Mouse (Mus musculus): ENCODE results near the gene Copz1.

The Copz1 gene

GRCm38 (mm10) chr15:103310365-103310910 is 37.9 kb downstream of the Copz1 start, which contains the start of gene Gpr84:
TSS of gene Gpr84 (minus strand) at chr15:103310612.
- DNase-seq (ENCODE audit: low read depth) = no peak

- DNase-seq (ENCODE audit: low read depth) = peak; percentile 89
These were observed 41.1 kb downstream of the Copz1 start for GRCm38 (mm10) chr15:103313495-103314095.

DNA sequence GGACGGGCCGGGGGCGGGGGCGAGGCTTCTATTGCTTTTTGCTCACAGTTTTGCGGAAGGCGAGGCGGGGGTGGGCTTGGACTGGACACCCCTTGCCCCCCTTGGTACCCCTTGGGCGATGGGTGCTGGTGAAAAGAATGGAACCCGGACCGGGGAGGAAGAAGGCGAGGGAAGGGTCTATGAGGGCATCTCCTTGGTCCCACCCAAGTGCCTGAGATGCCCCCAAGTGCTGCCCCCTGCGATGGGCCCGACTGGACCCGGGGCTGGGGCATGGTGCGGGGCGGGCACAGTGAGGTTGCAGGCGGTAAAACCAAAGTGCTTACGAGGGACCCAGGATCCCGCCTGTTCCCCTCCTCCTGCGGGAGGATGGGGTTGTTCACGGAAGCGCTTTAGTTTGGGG is 41.7 kb downstream of the Copz1 start:
- no peak for DNase-seq (ENCODE audit: low read depth)

DNA sequence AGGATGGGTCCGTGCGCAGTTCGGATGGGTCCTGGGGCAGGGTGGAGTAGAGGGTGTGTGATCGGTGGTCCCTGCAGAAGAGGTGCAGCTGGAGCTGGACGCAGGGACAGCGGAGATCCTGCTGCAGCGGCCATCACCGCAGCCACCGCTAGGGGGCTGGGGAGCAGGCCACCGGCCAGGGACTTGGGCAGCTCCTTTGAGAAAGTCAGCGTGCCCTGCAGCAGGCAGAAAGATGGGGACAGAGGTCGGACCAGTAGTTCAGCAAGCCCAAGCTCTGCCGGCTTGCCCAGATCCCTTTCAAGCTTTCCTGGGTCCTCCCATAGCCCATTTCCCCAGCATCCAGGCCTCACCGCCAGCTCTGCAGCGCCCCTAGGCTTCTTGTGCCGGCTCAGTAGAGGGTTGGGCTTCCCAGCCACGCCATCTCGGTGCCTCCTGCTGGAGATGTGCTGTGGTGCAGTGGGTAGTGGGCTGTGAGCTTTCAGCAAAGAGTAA is 42.5 kb downstream of the Copz1 start:
- peak; percentile 48 for DNase-seq (ENCODE audit: low read depth)

GRCm38 (mm10) chr15:103315979-103316776 is 43.7 kb downstream of the Copz1 start:
- DNase-seq (ENCODE audit: low read depth) = peak; percentile 74

GRCm38 (mm10) chr15:103317120-103317519 is 44.6 kb downstream of the Copz1 start:
- DNase-seq (ENCODE audit: low read depth) = no peak

- no peak for DNase-seq (ENCODE audit: low read depth)
These were observed 45.2 kb downstream of the Copz1 start for GRCm38 (mm10) chr15:103317731-103318130.

- peak; percentile 62 for DNase-seq (ENCODE audit: low read depth)
These were observed 45.8 kb downstream of the Copz1 start for GRCm38 (mm10) chr15:103318201-103318816.

DNA sequence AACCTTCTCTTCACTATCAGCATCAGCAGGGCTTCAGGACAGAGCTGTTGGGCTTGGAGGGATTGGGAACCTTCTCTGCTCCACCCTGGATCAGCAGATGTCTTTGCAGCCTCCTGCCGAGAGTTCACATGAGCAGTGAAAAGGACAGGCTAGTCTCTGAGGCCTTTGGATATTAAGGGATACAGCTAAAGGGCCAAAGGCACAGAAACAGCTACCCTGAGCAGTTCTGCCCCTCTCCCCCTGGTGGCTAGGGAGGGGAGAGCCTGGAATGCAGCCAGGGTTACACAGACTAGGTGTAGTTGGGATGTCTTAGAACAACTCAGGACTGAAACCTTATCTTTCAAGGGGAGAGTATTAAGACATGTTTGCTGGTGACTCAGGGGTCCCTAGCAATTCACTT is 48.6 kb downstream of the Copz1 start:
- DNase-seq (ENCODE audit: low read depth) = peak; percentile 72

- no peak for DNase-seq (ENCODE audit: low read depth)
These were observed 49.9 kb downstream of the Copz1 start for GRCm38 (mm10) chr15:103322396-103322795.

DNA sequence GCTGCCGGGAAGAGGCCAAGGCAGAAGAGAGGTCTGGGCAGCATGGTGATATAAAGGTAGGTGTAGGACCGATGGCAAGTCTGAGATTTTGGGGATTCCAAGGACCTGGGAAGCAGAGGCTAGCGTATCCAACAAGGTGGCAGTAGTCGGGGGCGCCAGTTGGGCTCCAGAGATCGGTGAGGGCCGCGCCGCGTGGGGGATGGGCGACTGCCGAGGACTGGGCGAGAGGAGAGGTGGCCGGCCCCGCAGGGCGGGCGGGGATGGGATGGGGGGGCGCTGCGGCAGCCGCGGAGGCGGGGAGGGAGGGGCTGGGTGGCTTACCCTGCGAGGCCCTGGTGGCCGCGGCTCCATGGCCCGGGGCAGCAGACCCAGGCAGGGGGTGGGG is 50.5 kb downstream of the Copz1 start:
- no peak for DNase-seq (ENCODE audit: low read depth)

DNA sequence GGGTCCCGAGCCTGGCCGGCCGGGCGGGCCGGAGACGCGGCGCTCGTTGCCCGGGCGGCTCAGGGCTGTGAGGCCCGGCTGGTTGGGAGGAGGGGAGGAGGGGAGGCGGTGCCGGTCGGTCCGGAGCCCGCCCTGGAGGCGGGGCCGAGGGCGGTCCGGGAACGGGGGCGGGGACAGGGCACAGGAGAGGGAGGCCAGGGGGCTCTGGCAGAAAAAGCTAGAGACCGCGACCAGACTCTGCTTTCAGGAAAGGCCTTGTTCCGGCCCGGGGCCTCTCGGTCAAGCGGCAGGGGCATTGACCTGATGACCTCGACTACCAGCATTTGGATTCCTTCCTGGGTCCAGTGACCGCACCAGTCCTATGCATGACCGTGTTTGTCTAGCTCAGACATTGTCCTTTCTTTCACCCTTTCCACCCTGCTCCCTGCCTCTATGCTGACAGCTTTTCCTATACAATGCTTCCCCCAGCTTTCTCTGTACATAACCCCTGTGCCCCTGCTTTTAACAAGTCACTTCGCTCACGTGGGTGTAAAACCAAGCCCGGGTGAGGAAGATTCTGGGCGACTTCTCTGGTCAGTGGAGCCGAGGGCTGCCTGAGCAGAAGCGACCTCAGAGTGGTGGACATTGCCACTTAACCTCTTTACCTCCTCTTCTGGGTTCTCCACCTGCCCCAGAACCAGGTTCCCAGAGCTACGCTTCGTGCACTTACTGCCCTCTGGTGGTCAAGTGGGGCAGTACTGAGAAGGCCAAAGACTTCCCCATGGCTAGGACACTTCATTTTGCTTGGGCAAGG is 51.1 kb downstream of the Copz1 start:
- DNase-seq (ENCODE audit: low read depth) = peak; percentile 92

- no peak for DNase-seq (ENCODE audit: low read depth)
These were observed 60.6 kb downstream of the Copz1 start for GRCm38 (mm10) chr15:103333081-103333615.

- no peak for DNase-seq (ENCODE audit: low read depth)
These were observed 61.2 kb downstream of the Copz1 start for GRCm38 (mm10) chr15:103333738-103334137.

- no peak for DNase-seq (ENCODE audit: low read depth)
These were observed 61.7 kb downstream of the Copz1 start for GRCm38 (mm10) chr15:103334194-103334593.

DNA sequence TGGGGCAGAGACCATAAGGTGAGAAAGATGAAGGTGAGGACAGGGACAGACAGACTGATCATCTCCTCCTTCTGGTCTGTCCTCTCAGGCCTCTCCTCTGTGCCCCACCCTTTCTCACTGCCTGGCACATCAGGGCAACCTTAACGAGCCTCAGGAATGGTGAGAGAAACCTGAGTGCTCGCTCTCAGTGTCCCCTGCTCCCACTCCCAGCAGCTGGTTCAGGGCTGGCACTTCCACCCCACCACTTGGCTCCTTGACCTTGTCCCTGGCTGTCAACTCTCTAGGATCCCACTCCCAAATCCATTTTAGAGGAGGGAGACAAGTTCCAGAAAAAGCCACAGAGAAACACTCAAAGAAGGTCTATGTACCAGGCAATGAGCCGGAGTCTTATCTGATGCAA is 62.5 kb downstream of the Copz1 start:
- DNase-seq (ENCODE audit: low read depth) = no peak

DNA sequence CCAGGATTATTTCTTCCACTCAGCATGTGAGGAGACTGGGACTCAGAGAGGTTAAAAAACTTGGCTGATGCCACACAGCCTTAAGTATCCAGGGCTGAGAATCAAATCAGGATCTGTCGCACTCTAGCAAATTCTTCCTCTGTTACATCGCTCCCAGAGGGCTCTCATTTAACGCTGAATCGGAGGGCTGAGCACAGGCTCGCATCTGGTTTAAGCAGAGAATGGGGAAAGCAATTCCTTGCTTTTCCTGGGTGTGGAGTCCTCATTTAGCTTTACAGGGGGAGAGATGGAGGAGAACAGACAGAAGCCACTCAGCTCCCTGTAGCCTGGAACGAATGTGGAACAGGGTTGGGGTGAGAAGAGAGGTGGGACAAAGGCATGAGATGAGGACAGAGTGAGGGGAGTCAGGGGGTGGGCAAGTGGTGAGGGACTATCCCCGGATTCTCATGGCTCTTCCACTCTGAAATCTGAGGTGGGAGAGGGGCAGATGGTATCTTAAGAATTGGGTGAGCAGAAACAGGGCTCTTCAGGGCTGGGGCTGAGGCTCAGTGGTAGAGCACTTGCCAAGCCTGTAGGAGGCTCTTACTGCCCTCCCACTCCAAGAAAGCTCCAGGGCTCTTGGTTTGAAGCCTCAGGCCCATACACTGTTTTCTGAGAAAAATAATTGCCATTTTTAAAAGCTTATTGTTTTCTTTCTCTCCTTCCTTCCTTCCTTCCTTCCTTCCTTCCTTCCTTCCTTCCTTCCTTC is 63.1 kb downstream of the Copz1 start:
- DNase-seq (ENCODE audit: low read depth) = peak; percentile 48

GRCm38 (mm10) chr15:103336996-103337667 is 64.6 kb downstream of the Copz1 start:
- DNase-seq (ENCODE audit: low read depth) = no peak

DNA sequence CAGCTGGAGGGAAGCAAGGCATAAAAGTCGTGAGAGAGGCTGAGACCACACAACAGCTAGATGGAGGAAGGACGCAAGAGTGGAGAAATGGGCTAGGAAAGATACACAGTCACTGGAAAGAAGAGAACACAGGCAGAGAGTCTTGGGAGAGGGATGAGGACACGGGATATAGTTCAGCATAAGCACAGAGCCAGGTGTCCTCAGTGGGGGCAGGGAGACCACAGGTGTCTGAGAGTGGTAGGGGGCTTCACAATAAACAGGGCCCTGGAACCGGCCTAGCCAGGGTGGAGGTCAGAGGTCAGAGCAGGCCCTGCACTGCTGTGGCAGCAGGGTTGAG is 66.3 kb downstream of the Copz1 start:
- DNase-seq (ENCODE audit: low read depth) = no peak

DNA sequence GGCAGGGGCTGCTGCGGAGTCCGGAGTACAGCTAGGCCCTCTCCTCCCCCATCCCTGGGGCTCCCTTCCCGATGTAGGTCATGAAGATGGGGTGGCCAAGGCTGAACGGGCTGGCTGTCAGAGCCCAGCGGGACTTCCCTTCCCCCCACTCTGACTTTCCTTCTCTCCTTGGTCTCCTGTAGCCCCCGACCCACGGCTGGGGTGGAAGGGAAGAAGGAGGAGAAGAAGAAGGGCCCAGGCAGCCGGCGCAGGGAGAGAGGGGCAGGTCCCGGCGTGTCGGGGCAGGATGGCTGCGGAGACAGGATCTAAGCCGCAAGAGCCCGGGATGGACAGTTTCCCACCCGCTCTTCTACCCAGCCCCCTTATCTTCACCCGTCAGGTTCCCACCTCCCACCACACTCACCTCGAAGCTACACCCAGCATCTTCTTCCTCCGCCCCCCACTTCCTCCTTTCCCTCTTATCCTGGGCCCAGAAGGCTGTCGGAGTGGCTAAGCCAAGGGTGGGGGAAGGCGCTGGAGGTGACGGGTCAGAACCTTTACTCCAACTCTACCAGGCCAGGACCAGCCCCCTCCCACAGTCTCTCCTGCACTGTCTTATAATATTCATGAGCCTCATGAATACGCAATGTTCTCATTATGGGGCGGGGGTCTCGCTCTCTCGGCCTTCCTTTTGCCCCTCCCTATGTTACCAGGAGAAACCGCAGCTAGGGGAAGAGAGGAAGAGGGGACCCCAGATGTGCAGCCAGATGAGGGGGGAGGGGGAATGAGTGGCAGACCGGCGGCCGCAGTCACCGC is 66.8 kb downstream of the Copz1 start:
- no peak for DNase-seq (ENCODE audit: low read depth)

Measured in NIH3T3 (cell line).